Mouse (Mus musculus): Measurements from ENCODE around the gene Nudt4. TPM values are rescaled to one million over a fixed set of nuclear protein-coding genes. Genes with fewer than 3 reads are reported as not detected.

Nudt4 gene
- polyA plus RNA-seq, 1 experiment: 133 TPM

DNA sequence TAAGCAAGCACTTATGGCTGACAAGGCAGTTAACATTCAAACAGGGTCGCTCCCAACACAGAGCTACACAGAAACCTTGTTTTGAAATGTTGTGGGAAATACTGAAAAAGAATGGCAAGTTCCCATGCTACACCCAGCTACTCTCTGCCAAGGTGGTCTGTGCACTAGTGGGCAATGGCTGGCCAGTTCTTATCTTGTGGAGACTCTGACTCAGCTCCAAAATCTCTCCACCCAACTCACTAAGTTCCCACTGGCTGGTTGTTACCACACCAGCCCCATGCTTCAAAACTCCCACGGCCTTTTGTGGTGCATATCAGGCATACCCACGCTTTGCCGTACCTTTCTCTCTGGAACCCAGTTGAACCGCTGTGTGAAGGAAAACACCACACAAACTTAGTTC is 31.0 kb downstream of the Nudt4 start:
- H3K9me3 ChIP-seq (replicated peaks; ENCODE audit: control insufficient read depth, insufficient read depth, low read length, poor library complexity, severe bottlenecking): no peaks in the 10 kb centered on the region
- no peaks in the 10 kb centered on the region for H3K27me3 ChIP-seq (ENCODE audit: control insufficient read depth, insufficient read depth, low read length, poor library complexity, severe bottlenecking)
- 0 out of 2 replicates have a peak overlapping the region, but pooled peaks have one; percentile 28 for H3K9ac ChIP-seq (ENCODE audit: low read depth, poor library complexity, severe bottlenecking)
- no peak overlapping the region for H3K4me3 ChIP-seq (ENCODE audit: low read depth, low read length)
- H3K27ac ChIP-seq (ENCODE audit: insufficient read depth, low read length): no peak overlapping the region
- H3K4me1 ChIP-seq (ENCODE audit: control insufficient read depth, insufficient read depth, low read length): peaks cover 4% of the 10 kb centered on the region
- TF ChIP-seq CTCF (IDR thresholded peaks at IDR 0.05; ENCODE audit: low read depth, low read length) (no peak), POLR2A (IDR thresholded peaks at IDR 0.05; ENCODE audit: insufficient read depth, low read length) (no peak), EP300 (IDR thresholded peaks at IDR 0.05; ENCODE audit: insufficient read depth, low read depth, low read length) (no peak)
- no peaks in the 10 kb centered on the region; the same call in 1 of the 2 replicates for H3K36me3 ChIP-seq (ENCODE audit: control insufficient read depth, insufficient read depth, low read length, poor library complexity, severe bottlenecking)

DNA sequence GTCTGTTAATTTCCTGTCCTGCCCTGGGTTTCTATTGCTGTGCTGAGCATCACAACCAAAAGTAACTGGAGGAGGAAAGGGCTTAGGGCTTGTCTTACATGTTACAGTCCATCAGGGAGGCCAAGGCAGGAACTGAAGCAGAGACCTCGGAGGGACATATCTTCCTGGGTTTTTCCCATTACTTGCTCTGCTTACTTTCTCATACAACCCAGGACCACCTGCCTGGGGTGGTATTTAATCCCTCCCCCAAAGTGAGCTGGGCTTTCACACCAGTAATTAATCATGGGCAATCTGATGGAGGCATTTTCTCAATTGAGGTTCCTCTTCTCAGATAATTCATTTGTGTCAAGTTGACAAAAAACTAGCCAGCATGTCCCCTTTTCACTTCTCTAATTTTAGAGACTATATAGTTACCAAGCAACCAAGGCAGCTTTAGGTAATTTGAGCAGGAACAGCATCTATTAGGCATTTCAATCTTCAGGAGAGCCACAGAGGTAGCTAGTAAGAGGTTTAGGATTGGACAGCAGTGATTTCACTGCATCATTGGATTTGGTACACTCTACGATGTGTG is 33.3 kb downstream of the Nudt4 start:
- Histone ChIP-seq H3K27me3 (ENCODE audit: control insufficient read depth, insufficient read depth, low read length, poor library complexity, severe bottlenecking) (no peaks in the 10 kb centered on the region), H3K4me1 (ENCODE audit: control insufficient read depth, insufficient read depth, low read length) (peaks cover 4% of the 10 kb centered on the region), H3K9me3 (replicated peaks; ENCODE audit: control insufficient read depth, insufficient read depth, low read length, poor library complexity, severe bottlenecking) (no peaks in the 10 kb centered on the region), H3K9ac (ENCODE audit: low read depth, poor library complexity, severe bottlenecking) (no peak overlapping the region), H3K36me3 (ENCODE audit: control insufficient read depth, insufficient read depth, low read length, poor library complexity, severe bottlenecking) (no peaks in the 10 kb centered on the region; the same call in 1 of the 2 replicates), H3K4me3 (ENCODE audit: low read depth, low read length) (no peak overlapping the region), H3K27ac (ENCODE audit: insufficient read depth, low read length) (no peak overlapping the region)
- TF ChIP-seq CTCF (IDR thresholded peaks at IDR 0.05; ENCODE audit: low read depth, low read length) (no peak), EP300 (IDR thresholded peaks at IDR 0.05; ENCODE audit: insufficient read depth, low read depth, low read length) (no peak), POLR2A (IDR thresholded peaks at IDR 0.05; ENCODE audit: insufficient read depth, low read length) (no peak)

DNA sequence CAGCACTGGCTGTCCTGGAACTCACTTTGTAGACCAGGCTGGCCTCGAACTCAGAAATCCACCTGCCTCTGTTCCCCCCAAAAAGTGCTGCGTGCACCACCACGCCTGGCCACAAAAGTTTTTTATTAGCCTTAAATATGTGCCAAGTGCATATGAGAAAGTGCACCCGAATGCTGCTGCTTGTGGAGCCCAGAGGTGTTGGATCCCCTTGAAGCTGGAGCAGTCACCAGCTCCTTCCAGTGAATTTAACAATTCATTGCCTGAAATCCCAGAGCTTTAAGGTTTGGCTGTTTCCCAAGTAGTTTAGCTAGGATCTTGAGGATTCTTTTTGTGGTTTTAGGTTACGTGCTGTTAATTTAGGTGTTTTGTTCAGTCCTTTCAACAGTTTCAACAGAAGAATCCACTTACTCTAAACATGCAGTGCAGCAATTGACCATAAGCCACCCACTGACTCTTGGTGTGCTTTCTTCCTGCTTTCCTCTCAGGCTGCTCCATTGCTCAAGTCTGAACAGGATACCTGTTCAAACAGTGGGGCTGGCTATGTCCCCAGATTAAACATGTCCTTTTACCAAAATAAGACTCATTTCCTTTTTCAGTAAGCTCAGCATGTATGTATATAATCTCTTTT is 37.3 kb downstream of the Nudt4 start:
- H3K4me3 ChIP-seq (ENCODE audit: low read depth, low read length): no peak overlapping the region
- peaks cover 3% of the 10 kb centered on the region for H3K4me1 ChIP-seq (ENCODE audit: control insufficient read depth, insufficient read depth, low read length)
- 0 out of 2 replicates have a peak overlapping the region, but pooled peaks have one; percentile 29 for H3K9ac ChIP-seq (ENCODE audit: low read depth, poor library complexity, severe bottlenecking)
- no peak overlapping the region for H3K27ac ChIP-seq (ENCODE audit: insufficient read depth, low read length)
- no peaks in the 10 kb centered on the region for H3K27me3 ChIP-seq (ENCODE audit: control insufficient read depth, insufficient read depth, low read length, poor library complexity, severe bottlenecking)
- H3K9me3 ChIP-seq (replicated peaks; ENCODE audit: control insufficient read depth, insufficient read depth, low read length, poor library complexity, severe bottlenecking): no peaks in the 10 kb centered on the region
- peaks cover 4% of the 10 kb centered on the region; the same call in 1 of the 2 replicates for H3K36me3 ChIP-seq (ENCODE audit: control insufficient read depth, insufficient read depth, low read length, poor library complexity, severe bottlenecking)
- no peak for TF ChIP-seq EP300 (IDR thresholded peaks at IDR 0.05; ENCODE audit: insufficient read depth, low read depth, low read length)
- no peak for TF ChIP-seq CTCF (IDR thresholded peaks at IDR 0.05; ENCODE audit: low read depth, low read length)
- TF ChIP-seq POLR2A (IDR thresholded peaks at IDR 0.05; ENCODE audit: insufficient read depth, low read length): no peak

DNA sequence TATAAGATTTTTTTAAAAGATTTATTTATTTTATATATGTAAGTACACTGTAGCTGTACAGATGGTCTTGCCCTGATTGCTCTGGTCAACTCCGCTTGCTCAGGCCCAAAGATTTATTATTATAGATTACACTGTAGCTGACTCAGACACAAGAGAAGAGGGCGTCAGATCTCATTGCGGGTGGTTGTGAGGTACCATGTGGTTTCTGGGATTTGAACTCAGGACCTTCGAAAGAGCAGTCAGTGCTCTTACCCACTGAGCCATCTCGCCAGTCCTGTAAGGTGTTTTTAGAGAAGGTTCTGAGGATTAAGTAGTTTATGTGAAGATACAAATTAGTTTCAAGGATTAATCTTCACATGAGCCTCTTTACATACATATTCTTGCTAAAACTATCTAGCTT is 38.1 kb downstream of the Nudt4 start:
- Histone ChIP-seq H3K36me3 (ENCODE audit: control insufficient read depth, insufficient read depth, low read length, poor library complexity, severe bottlenecking) (peaks cover 4% of the 10 kb centered on the region; the same call in 1 of the 2 replicates), H3K9ac (ENCODE audit: low read depth, poor library complexity, severe bottlenecking) (no peak overlapping the region), H3K4me1 (ENCODE audit: control insufficient read depth, insufficient read depth, low read length) (peaks cover 1% of the 10 kb centered on the region), H3K27me3 (ENCODE audit: control insufficient read depth, insufficient read depth, low read length, poor library complexity, severe bottlenecking) (no peaks in the 10 kb centered on the region), H3K9me3 (replicated peaks; ENCODE audit: control insufficient read depth, insufficient read depth, low read length, poor library complexity, severe bottlenecking) (no peaks in the 10 kb centered on the region), H3K27ac (ENCODE audit: insufficient read depth, low read length) (no peak overlapping the region), H3K4me3 (ENCODE audit: low read depth, low read length) (no peak overlapping the region)
- no peak for TF ChIP-seq POLR2A (IDR thresholded peaks at IDR 0.05; ENCODE audit: insufficient read depth, low read length)
- TF ChIP-seq CTCF (IDR thresholded peaks at IDR 0.05; ENCODE audit: low read depth, low read length): no peak
- TF ChIP-seq EP300 (IDR thresholded peaks at IDR 0.05; ENCODE audit: insufficient read depth, low read depth, low read length): no peak

DNA sequence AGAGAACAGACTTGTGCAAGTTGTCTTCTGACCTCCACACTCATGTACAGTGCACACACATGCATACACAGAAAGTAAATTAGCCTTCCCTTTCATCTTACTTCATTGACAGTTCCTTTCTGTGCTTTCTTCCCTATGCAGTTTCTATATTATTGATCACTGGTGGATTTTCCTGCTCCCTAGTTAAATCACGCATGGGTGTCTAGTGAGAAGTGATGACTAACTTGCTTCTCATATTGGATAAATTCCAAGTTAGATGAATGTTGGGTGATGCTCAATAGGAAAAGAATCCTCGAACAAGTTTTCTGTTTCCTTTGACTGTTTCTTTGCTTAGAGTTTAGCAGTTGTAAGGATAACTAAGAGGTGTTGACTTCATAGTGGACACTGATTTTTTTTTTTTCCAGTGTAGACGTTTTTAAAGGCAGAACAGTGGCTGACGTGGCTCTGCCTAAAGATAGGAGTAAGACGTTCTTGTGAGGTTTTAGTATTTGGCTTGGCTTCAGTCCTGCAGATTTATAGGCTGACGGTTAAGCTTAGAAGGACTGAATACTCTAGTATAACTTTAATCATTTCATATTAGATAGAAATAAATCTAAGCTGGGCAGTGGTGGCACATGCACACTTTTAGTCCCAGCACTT is 38.8 kb downstream of the Nudt4 start:
- peaks cover 1% of the 10 kb centered on the region for H3K4me1 ChIP-seq (ENCODE audit: control insufficient read depth, insufficient read depth, low read length)
- H3K27ac ChIP-seq (ENCODE audit: insufficient read depth, low read length): no peak overlapping the region
- no peak overlapping the region for H3K4me3 ChIP-seq (ENCODE audit: low read depth, low read length)
- no peak overlapping the region for H3K9ac ChIP-seq (ENCODE audit: low read depth, poor library complexity, severe bottlenecking)
- H3K36me3 ChIP-seq (ENCODE audit: control insufficient read depth, insufficient read depth, low read length, poor library complexity, severe bottlenecking): peaks cover 4% of the 10 kb centered on the region; the same call in 1 of the 2 replicates
- H3K27me3 ChIP-seq (ENCODE audit: control insufficient read depth, insufficient read depth, low read length, poor library complexity, severe bottlenecking): no peaks in the 10 kb centered on the region
- no peak for TF ChIP-seq EP300 (IDR thresholded peaks at IDR 0.05; ENCODE audit: insufficient read depth, low read depth, low read length)
- TF ChIP-seq POLR2A (IDR thresholded peaks at IDR 0.05; ENCODE audit: insufficient read depth, low read length): no peak
- no peak for TF ChIP-seq CTCF (IDR thresholded peaks at IDR 0.05; ENCODE audit: low read depth, low read length)
- no peaks in the 10 kb centered on the region for H3K9me3 ChIP-seq (replicated peaks; ENCODE audit: control insufficient read depth, insufficient read depth, low read length, poor library complexity, severe bottlenecking)

DNA sequence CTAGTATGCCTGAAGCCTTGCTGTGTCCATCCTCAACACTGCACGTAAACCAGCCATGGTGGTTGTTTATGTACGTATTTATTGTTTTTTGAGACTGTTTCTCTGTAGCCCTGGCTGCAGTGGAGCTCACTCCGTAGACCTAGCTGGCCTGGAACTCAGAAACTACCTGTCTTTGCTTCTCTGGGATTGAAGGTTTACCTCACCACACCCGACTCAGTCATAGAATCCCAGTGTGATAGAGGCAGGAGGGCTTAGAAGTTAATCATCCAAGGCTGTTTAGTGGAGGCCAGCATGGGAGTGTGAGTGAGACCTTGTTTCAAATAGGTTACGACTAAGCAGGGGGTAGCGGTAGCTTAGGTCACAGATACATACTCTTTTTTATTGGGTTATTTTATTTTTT is 46.3 kb downstream of the Nudt4 start:
- H3K36me3 ChIP-seq (ENCODE audit: control insufficient read depth, insufficient read depth, low read length, poor library complexity, severe bottlenecking): peaks cover 3% of the 10 kb centered on the region; the same call in 1 of the 2 replicates
- H3K27ac ChIP-seq (ENCODE audit: insufficient read depth, low read length): no peak overlapping the region
- H3K27me3 ChIP-seq (ENCODE audit: control insufficient read depth, insufficient read depth, low read length, poor library complexity, severe bottlenecking): no peaks in the 10 kb centered on the region
- H3K9me3 ChIP-seq (replicated peaks; ENCODE audit: control insufficient read depth, insufficient read depth, low read length, poor library complexity, severe bottlenecking): no peaks in the 10 kb centered on the region
- H3K4me3 ChIP-seq (ENCODE audit: low read depth, low read length): no peak overlapping the region
- no peak for TF ChIP-seq POLR2A (IDR thresholded peaks at IDR 0.05; ENCODE audit: insufficient read depth, low read length)
- TF ChIP-seq EP300 (IDR thresholded peaks at IDR 0.05; ENCODE audit: insufficient read depth, low read depth, low read length): no peak
- TF ChIP-seq CTCF (IDR thresholded peaks at IDR 0.05; ENCODE audit: low read depth, low read length): no peak
- H3K4me1 ChIP-seq (ENCODE audit: control insufficient read depth, insufficient read depth, low read length): peaks cover 6% of the 10 kb centered on the region
- no peak overlapping the region for H3K9ac ChIP-seq (ENCODE audit: low read depth, poor library complexity, severe bottlenecking)

Measured in ES-Bruce4 (cell line).